Mouse (Mus musculus) gastrocnemius, adult 2 months (tissue): ENCODE measurements around the gene Jpt1. TPM values are rescaled to one million over a fixed set of nuclear protein-coding genes. Genes with fewer than 3 reads are reported as not detected.
"Not testable (repeated sequence)": the region's sequence is repeated elsewhere in the genome, so short reads cannot be mapped to it uniquely, and the experiment has no call there.

Experiments
- DNase-seq: peaks from one replicate; pipeline ENCODE4 v3.0.0; 2022
- H3K27ac ChIP-seq: fragments of 200-600 bp; 2 replicates; pipeline ENCODE4 v1.8.1; 2022; ENCODE audit warnings: mild to moderate bottlenecking
- H3K4me3 ChIP-seq: fragments of 200-600 bp; 2 replicates; pipeline ENCODE4 v1.8.1; 2022; ENCODE audit warnings: mild to moderate bottlenecking, moderate library complexity
- CTCF ChIP-seq: fragments of 200-600 bp; IDR thresholded peaks from 2 replicates; pipeline ENCODE4 v1.8.1; 2022; ENCODE audit warnings: antibody characterized with exemption, mild to moderate bottlenecking, moderate library complexity
- intact Hi-C: fragments of 180-260 bp; cut with DNase I; formaldehyde crosslinking; loops from one replicate; pipeline ENCODE4 v1.15.1; 2025
- microRNA-seq: library from miRNA; unstranded; fragments of <30 nt; microRNA quantifications from one replicate; pipeline ENCODE4 v1.2.0, GENCODE M21; 2021
- total RNA-seq, 2 experiments: library from RNA; stranded (reverse); gene quantifications; 2 replicates each; pipeline ENCODE4 v1.2.3; 2021

Gene Jpt1
- total RNA-seq, 2 experiments from 2014 or later, result 38.4 to 40.9 TPM

GRCm38 (mm10) chr11:115461846-115462242, 52.3 kb downstream of the Jpt1 start:
- no peak for DNase-seq
- Histone ChIP-seq H3K27ac (no peak overlapping the region), H3K4me3 (no peak overlapping the region)
- TF ChIP-seq CTCF, result no peak
- intact Hi-C loops, result no loop called here

GRCm38 (mm10) chr11:115460976-115461375, 53.2 kb downstream of the Jpt1 start:
- no peak overlapping the region for H3K4me3 ChIP-seq
- intact Hi-C loops, result no loop called here
- H3K27ac ChIP-seq, result no peak overlapping the region
- TF ChIP-seq CTCF, result peak; percentile 25; the same call in 1 of the 2 replicates
- no peak for DNase-seq

- intact Hi-C loops, result no loop called here
- Histone ChIP-seq H3K27ac (no peak overlapping the region), H3K4me3 (no peak overlapping the region)
- DNase-seq, result no peak
- TF ChIP-seq CTCF, result no peak
Measured at GRCm38 (mm10) chr11:115457405-115457804, 56.8 kb downstream of the Jpt1 start.

DNA sequence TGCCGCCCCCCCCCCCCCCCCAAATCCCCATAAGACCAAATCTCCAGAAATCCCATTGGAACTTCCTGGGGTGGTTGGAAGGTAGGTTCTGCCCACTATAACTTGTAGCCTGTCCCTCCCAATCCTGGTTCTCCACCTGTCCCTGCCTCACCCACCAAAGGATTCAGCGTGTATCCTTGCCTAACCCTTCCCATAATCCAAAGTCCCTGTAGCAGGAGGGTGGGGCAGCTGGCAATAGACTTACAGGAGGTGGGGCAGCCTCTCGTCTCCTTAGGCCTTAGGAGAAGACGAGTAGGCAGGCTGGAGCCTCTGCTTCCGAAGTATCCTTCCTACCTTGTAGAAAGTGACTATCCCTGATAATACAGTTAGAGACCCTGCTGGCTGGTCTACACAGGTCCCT, 58.0 kb downstream of the Jpt1 start:
- DNase-seq, result no peak
- no peak for TF ChIP-seq CTCF
- Histone ChIP-seq H3K4me3 (no peak overlapping the region), H3K27ac (no peak overlapping the region)
- intact Hi-C loops, result no loop called here

GRCm38 (mm10) chr11:115455619-115456018, 58.6 kb downstream of the Jpt1 start:
- TF ChIP-seq CTCF, result no peak

DNA sequence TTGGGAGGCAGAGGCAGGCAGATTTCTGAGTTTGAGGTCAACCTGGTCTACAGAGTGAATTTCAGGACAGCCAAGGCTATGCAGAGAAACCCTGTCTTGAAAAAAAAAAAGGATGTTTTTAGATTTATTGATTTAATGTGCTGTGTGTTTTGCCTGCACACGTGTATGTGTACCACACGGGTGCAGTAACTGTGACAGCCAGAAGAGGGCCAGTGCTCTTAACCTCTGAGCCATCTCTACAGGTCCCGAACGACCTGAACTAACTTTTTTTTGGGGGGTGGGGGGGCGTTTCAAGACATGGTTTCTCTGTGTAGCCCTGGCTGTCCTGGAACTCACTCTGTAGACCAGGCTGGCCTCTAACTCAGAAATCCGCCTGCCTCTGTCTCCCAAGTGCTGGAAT, 59.4 kb downstream of the Jpt1 start:
- DNase-seq, H3K4me3 ChIP-seq, H3K27ac ChIP-seq, intact Hi-C loops: not testable (repeated sequence)

More at GRCm38 (mm10) chr11:115455619-115456018, 58.6 kb downstream of the Jpt1 start:
- intact Hi-C loops, result no loop called here
- no peak for DNase-seq
- H3K4me3 ChIP-seq, result no peak overlapping the region
- no peak overlapping the region for H3K27ac ChIP-seq

DNA sequence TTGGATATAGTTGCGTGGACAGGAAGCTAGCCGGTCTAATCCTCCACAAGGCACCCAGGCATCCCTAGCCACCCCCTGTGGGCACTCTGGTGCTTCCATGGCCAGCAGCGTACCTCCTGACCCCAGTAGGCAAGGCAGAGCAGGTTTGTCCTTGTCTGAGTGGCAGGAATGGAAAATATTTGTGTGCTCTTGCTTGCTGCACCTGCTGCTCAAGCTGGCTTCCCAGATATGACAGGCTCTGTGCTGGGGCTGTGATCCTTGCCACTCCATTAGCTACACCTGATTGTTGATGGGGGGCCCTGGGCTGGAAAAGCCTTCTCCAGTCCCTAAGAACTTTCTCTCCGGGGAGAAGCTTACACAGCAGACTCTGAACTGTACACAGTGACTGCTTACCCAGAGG, 60.9 kb downstream of the Jpt1 start:
- intact Hi-C loops, result no loop called here
- Histone ChIP-seq H3K27ac (no peak overlapping the region), H3K4me3 (no peak overlapping the region)
- no peak for DNase-seq
- no peak for TF ChIP-seq CTCF

DNA sequence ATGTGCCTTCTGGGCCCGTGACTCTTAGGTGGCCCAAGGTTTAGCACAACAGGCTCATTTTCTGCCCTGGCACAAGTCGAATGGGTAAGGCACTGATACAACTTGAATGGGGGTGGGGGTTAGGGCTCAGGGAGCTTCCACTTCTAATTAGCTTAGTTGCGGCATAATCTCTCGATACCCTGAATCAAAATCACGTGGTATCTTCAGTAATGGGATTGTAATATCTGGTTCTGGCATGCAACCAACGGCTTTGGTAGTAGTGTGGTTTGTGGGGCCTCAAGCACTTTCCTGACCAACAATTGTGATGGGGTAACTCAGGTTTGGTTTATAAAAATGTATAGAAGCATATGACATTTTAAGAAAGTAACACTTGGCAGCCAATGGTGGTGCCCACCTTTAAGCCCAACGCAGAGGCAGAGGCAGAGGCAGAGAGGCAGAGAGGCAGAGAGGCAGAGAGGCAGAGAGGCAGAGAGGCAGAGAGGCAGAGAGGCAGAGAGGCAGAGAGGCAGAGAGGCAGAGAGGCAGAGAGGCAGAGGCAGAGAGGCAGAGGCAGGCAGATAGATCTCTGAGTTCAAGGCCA, 61.8 kb downstream of the Jpt1 start:
- no peak for TF ChIP-seq CTCF
- Histone ChIP-seq H3K4me3 (no peak overlapping the region), H3K27ac (no peak overlapping the region)
- no peak for DNase-seq
- intact Hi-C loops, result no loop called here

GRCm38 (mm10) chr11:115451781-115452241, 62.4 kb downstream of the Jpt1 start:
- no peak overlapping the region for H3K4me3 ChIP-seq
- TF ChIP-seq CTCF, result no peak
- DNase-seq, result no peak
- intact Hi-C loops, result no loop called here
- no peak overlapping the region for H3K27ac ChIP-seq

GRCm38 (mm10) chr11:115450176-115450575, 64.0 kb downstream of the Jpt1 start:
- intact Hi-C loops, result no loop called here
- Histone ChIP-seq H3K27ac (no peak overlapping the region), H3K4me3 (no peak overlapping the region)
- no peak for TF ChIP-seq CTCF
- no peak for DNase-seq

- H3K27ac ChIP-seq, result no peak overlapping the region
- H3K4me3 ChIP-seq, result no peak overlapping the region
- DNase-seq, result no peak
- intact Hi-C loops, result no loop called here
- TF ChIP-seq CTCF, result no peak
Measured at GRCm38 (mm10) chr11:115448998-115449397, 65.2 kb downstream of the Jpt1 start.

- no peak for TF ChIP-seq CTCF
- no peak for DNase-seq
- intact Hi-C loops, result no loop called here
- Histone ChIP-seq H3K4me3 (no peak overlapping the region), H3K27ac (no peak overlapping the region)
Measured at GRCm38 (mm10) chr11:115448075-115448474, 66.1 kb downstream of the Jpt1 start.

Small RNAs within 50 kb of the gene (microRNA-seq; reads per million reads assigned to microRNA genes)
- not detected for gene Mir3968

Other genes with a start within 250 kb of the Jpt1 start
- gene Grin2c, start 247.1 kb downstream of the Jpt1 start, total RNA-seq, result under 1 TPM in 1 of 2 experiments, not detected in 1; 0.06 TPM
- 1 to 10 TPM; 2.9 to 4.4 TPM for gene Fdxr, start 237.3 kb downstream of the Jpt1 start, total RNA-seq
- gene Fads6, start 216.7 kb downstream of the Jpt1 start, total RNA-seq, result 1 to 10 TPM; 2.4 to 5.4 TPM
- gene Otop2, start 207.2 kb downstream of the Jpt1 start, total RNA-seq, result not detected
- gene Ush1g, start 192.3 kb downstream of the Jpt1 start, total RNA-seq, result under 1 TPM; 0.61 to 0.81 TPM
- not detected for gene Otop3, start 179.7 kb downstream of the Jpt1 start, total RNA-seq
- 1 to 10 TPM; 1.0 to 1.2 TPM for gene Hid1, start 146.6 kb downstream of the Jpt1 start, total RNA-seq
- 1 to 10 TPM; 1.5 to 2.0 TPM for gene Cdr2l, start 132.5 kb downstream of the Jpt1 start, total RNA-seq
- 10 to 100 TPM; 79.2 to 99.2 TPM for gene Mrpl58, start 110.6 kb downstream of the Jpt1 start, total RNA-seq
- gene Atp5h, start 94.4 kb downstream of the Jpt1 start, total RNA-seq, result 100 to 1,000 TPM; 680 to 956 TPM
- 10 to 100 TPM; 14.8 to 22.3 TPM for gene Kctd2, start 94.3 kb downstream of the Jpt1 start, total RNA-seq
- not detected for gene Trim80, start 73.8 kb downstream of the Jpt1 start, total RNA-seq
- gene Slc16a5, start 51.9 kb downstream of the Jpt1 start, total RNA-seq, result not detected
- gene Armc7, start 38.7 kb downstream of the Jpt1 start, total RNA-seq, result under 1 TPM; 0.95 to 0.99 TPM
- gene Nt5c, start 22.5 kb downstream of the Jpt1 start, total RNA-seq, result 1 to 10 TPM; 5.8 to 7.7 TPM
- gene Sumo2, start 21.9 kb upstream of the Jpt1 start, total RNA-seq, result 100 to 1,000 TPM; 138 to 164 TPM
- gene Nup85, start 50.0 kb upstream of the Jpt1 start, total RNA-seq, result 10 to 100 TPM; 17.2 to 18.6 TPM
- gene Mrps7, start 89.5 kb upstream of the Jpt1 start, total RNA-seq, result 10 to 100 TPM; 66.8 to 88.5 TPM
- 10 to 100 TPM; 18.8 to 20.7 TPM for gene Gga3, start 89.7 kb upstream of the Jpt1 start, total RNA-seq
- 10 to 100 TPM; 46.0 to 55.0 TPM for gene Mif4gd, start 98.6 kb upstream of the Jpt1 start, total RNA-seq
- gene Slc25a19, start 113.9 kb upstream of the Jpt1 start, total RNA-seq, result 10 to 100 TPM; 43.1 to 51.5 TPM
- 10 to 100 TPM; 60.3 to 74.7 TPM for gene Grb2, start 194.2 kb upstream of the Jpt1 start, total RNA-seq